Mouse (Mus musculus) macrophage (primary cell): ENCODE results near the gene Rbbp4. TPM values are rescaled to one million over a fixed set of nuclear protein-coding genes. Genes with fewer than 3 reads are reported as not detected.

Source experiments
- H3K27ac ChIP-seq: fragments of 350-480 bp; formaldehyde crosslinking; 2 replicates; pipeline ENCODE4 v1.9.0; 2021
- H3K36me3 ChIP-seq: fragments of 350-480 bp; formaldehyde crosslinking; 2 replicates; pipeline ENCODE4 v1.9.0; 2021; ENCODE audit errors: inconsistent target
- H3K4me3 ChIP-seq: fragments of 350-480 bp; formaldehyde crosslinking; 2 replicates; pipeline ENCODE4 v1.9.0; 2021; ENCODE audit errors: inconsistent target
- H3K79me2 ChIP-seq: fragments of 350-480 bp; formaldehyde crosslinking; 2 replicates; pipeline ENCODE4 v1.9.0; 2021; ENCODE audit errors: inconsistent target
- WGBS: methylation state at CpG from one replicate; pipeline ENCODE4 v1.1.7; 2026; ENCODE audit warnings: inconsistent platforms; ENCODE audit not compliant: missing documents; 5-methylcytosine and 5-hydroxymethylcytosine counted together
- polyA plus RNA-seq: library from polyadenylated mRNA; stranded (reverse); fragments of 250-400 nt; gene quantifications from 3 replicates; pipeline ENCODE4 v1.2.4, GENCODE M21; 2018; ENCODE audit warnings: inconsistent platforms

Gene Rbbp4
- polyA plus RNA-seq, 1 experiment from 2014 or later, result 32.9 TPM

DNA sequence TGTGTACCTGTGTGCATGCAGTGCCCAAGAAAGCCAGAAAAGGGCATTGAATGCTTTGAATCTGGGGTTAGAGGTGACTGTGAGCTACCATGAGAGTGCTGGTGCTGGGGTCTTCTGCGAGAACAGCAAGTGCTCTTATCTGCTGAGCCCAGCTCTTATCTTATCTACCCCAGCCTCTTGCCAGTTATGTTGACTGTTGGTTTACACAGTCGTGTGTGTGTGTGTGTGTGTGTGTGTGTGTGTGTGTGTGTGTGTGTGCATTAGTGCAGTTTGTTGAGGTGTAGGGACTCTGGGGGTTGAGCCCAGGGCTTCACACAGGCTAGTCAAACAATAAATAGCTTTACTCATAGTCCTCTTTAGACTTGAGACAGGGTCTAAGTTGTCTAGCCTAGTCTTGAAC, 40.0 kb downstream of the Rbbp4 start:
- Histone ChIP-seq H3K27ac (no peak overlapping the region), H3K4me3 (no peak overlapping the region), H3K36me3 (no peaks in the 10 kb centered on the region), H3K79me2 (no peaks in the 10 kb centered on the region)
- WGBS, result 50% methylated on average over 1 of the region's 2 CpGs

DNA sequence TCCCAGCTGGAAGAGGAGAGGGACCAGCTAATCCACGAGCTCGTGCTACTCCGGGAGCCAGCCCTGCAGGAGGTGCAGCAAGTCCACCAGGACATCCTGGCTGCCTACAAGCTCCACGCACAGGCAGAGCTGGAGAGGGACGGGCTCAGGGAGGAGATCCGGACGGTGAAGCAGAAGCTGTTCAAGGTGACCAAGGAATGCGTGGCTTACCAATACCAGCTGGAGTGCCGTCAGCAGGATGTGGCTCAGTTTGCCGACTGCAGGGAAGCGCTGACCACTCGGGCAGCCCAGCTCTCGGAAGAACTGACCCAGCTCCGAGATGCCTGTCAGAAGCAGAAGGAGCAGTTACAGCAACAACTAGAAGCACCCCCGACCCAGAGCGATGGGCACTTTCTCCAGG, 41.5 kb downstream of the Rbbp4 start:
- Histone ChIP-seq H3K36me3 (no peaks in the 10 kb centered on the region), H3K79me2 (no peaks in the 10 kb centered on the region), H3K27ac (no peak overlapping the region), H3K4me3 (no peak overlapping the region)
- 85% methylated on average over 16 of the region's 16 CpGs for WGBS

DNA sequence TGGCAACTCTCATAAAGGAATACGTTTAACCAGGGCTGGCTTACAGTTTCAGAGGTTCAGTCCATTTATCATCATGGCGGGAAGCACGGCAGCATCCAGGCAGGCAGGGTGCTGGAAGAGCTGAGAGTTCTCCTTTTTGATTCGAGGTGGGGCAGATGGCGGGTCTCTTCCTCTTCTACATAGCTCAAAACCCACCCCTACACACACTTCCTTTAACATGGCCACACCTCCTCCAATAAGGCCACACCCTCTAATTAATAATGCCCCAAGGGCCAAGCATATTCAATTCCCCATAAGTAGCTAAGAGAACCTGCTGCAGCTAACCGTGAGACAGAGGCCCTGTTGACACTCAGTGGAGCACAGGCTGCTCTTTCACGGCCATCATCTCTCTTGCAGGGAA, 42.3 kb downstream of the Rbbp4 start:
- H3K4me3 ChIP-seq, result no peak overlapping the region
- H3K36me3 ChIP-seq, result no peaks in the 10 kb centered on the region
- H3K79me2 ChIP-seq, result no peaks in the 10 kb centered on the region
- 74% methylated on average over 7 of the region's 7 CpGs for WGBS
- no peak overlapping the region for H3K27ac ChIP-seq

DNA sequence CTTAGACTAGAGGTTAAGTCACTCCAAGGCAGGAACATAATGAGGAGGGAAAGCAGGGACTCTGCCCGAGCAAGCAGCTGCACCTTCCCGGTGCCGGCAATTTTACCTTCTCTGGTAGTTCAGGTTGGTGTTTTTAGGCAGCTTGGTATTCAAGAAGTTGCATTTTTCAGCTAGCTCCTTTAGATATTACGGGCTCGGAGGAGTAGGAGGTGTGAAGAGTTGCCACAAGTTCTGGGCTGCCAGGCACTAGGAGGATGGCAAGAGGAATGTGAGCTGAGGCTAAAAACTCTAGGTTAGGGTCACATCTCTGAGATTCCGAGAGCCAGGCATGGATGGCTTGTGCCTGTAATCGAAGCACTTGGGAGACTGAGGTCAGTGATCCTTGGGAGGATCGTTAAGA, 45.5 kb downstream of the Rbbp4 start:
- WGBS, result 96% methylated on average over 8 of the region's 8 CpGs
- Histone ChIP-seq H3K36me3 (no peaks in the 10 kb centered on the region), H3K27ac (no peak overlapping the region), H3K79me2 (no peaks in the 10 kb centered on the region), H3K4me3 (no peak overlapping the region)

DNA sequence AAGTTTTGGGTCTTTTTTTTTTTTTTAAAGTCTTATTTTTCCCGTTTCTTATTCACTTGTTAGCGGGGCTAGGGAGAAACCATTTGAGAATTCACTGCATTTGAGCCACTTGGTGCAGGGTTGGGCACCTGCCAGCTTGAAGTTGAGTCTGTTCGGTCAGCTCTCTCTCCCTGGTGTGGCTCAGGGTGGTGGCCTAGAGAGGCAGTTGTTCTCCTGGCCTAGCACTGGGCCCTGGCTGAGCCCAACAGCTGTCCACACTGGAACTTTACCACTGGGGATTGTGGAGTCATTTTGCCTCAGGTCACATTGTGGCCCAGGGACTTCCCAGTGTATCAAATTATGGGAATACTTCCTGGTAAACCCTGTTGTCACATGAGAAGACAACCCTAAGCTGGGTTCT, 47.1 kb downstream of the Rbbp4 start:
- H3K36me3 ChIP-seq, result no peaks in the 10 kb centered on the region
- H3K4me3 ChIP-seq, result no peak overlapping the region
- no peak overlapping the region for H3K27ac ChIP-seq
- WGBS, result 80% methylated on average over 3 of the region's 3 CpGs
- no peaks in the 10 kb centered on the region for H3K79me2 ChIP-seq

DNA sequence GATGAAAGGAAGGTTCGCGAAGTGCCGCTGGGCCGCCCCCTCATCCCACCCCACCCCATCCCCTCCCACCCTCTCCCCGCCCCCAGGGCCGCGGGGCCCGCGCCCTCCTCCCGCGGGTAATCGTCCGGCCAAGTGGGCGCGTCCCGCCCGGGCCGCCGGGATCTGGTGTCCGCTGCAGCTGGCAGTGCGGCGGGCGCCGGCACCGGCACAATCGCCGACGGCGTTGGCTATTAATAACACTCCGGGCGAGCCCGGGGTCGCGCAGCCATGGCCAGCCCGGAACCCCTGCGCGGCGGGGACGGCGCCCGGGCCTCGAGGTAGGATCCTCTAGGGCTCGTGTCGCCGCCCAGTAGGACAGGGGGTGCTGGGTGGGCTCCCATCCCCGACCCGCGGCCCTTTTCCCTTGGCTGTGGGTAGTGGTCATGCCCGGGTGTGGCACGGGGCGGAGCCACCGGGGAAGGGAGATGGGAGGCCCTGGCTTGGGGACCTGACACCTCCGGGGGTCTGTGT, 47.6 kb downstream of the Rbbp4 start, which contains the start of gene Sync:
Sync (plus strand) TSS at position 146 of the 510 bp plus-strand sequence.
- 5% methylated on average over 37 of the region's 53 CpGs for WGBS
- no peaks in the 10 kb centered on the region for H3K36me3 ChIP-seq
- no peaks in the 10 kb centered on the region for H3K79me2 ChIP-seq
- H3K27ac ChIP-seq, result no peak within 1 kb of the TSS
- no peak within 1 kb of the TSS for H3K4me3 ChIP-seq

DNA sequence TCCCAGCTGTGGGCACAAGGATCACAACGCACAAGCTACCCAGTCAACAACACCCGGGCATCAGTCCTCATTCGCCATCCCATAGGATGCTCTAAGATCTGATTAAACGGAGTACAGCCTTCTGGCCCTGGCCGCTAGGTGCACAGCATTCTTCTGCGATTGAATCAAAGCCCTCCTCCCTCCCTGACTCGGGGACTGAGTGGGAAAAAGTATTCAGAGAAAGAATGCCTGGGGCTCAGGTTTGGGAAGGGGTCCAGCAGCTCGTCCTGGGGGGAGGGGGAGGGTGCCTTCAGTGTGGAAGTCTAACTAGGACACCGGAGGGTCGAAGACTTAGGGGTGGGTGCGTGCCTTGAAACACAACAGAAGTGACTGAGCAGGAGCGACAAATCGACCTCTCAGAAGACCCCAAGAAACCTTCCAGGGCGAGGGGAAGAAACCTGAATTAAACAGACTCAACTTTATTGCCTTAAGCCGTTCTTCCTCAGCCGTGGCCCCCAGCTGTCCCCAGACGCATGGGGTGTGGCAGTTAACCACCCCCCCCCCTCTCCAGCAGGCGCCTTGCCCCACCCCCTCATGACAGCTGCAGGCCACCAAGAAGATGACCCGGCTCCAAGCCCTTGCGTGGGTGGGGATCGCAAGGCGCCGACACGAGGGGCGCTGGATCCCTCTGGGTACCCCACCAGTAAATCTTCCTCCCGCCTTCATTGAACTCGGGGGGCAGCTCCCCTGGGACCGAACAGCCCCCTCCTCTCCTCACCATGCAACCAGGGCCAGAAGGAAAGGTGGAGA, 48.3 kb downstream of the Rbbp4 start:
- H3K27ac ChIP-seq, result no peak overlapping the region
- H3K36me3 ChIP-seq, result no peaks in the 10 kb centered on the region
- no peak overlapping the region for H3K4me3 ChIP-seq
- no peaks in the 10 kb centered on the region for H3K79me2 ChIP-seq
- 8% methylated on average over 25 of the region's 28 CpGs for WGBS

DNA sequence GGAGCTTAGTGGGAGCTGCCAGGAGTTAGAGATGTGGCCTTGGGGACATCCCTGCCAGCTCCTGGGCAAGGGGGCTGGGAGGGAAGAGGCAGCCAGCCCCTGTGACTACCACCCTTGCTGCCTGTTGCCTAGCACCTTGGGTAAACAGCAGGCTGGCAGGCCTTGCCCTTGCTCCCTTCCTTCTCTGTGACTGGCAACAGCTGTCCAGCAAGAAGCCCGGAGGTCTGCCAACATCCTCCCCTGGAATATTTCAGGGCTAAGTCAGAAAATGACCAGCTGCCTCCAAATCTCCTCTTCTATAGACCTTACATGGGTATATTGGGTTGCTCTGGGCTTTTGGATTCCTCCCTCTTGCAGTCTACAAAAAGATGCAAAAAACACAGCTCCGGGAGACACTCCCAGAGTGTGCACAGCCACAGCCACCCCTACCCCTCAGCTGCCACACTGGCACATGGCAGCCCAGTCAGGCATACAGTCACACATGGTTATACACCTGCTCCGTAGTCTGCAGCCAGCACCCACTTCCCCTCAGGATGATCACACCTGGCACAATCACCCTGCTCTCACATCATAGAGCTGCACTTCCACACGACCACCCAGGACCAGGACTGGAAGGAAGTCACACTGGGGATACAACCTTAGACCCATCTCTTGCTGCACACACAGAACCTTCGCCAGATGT, 49.0 kb downstream of the Rbbp4 start:
- Histone ChIP-seq H3K79me2 (no peaks in the 10 kb centered on the region), H3K4me3 (no peak overlapping the region), H3K27ac (no peak overlapping the region), H3K36me3 (no peaks in the 10 kb centered on the region)
- 54% methylated on average over 5 of the region's 5 CpGs for WGBS

DNA sequence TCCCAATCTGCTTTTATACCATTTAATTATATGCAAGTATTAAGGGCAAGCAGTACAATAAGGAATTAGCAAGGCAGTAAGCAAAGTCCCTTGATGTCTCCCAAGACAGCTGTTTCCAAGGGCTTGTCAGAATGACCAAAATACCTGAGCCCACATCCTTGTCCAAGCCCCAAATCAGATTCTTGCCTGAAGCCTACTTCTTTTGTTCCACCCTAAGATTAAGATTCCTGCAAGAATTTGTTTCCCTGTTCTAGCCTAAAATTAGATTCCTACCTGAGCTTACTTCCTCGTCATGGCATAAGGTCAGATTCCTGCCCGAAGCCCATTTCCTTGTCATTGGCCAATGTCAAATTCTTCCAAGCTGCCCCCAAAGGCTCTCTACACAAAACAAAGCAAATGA, 50.5 kb downstream of the Rbbp4 start:
- Histone ChIP-seq H3K27ac (no peak overlapping the region), H3K36me3 (no peaks in the 10 kb centered on the region), H3K79me2 (no peaks in the 10 kb centered on the region), H3K4me3 (no peak overlapping the region)
- 88% methylated on average over 2 of the region's 2 CpGs for WGBS

DNA sequence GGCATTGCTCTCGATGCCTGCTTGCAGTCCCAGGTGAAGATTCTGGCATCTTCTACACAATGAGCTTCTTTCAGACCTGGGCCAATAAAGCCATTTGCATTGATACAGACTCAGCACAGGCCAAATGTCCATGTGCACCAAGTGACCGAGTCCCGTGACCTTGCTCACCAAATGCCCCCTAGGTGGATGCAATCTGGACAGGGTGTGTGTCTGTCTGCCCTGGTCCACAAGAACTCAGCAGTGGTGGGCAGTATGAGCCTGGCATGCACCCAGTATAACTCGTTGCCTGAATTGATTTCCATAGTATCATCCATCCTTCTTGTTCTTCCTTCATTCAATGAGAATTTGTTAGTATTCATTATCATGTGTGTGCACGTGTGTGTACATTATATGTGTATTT, 51.9 kb downstream of the Rbbp4 start:
- 90% methylated on average over 5 of the region's 5 CpGs for WGBS
- Histone ChIP-seq H3K36me3 (no peaks in the 10 kb centered on the region), H3K4me3 (no peak overlapping the region), H3K79me2 (no peaks in the 10 kb centered on the region), H3K27ac (no peak overlapping the region)

DNA sequence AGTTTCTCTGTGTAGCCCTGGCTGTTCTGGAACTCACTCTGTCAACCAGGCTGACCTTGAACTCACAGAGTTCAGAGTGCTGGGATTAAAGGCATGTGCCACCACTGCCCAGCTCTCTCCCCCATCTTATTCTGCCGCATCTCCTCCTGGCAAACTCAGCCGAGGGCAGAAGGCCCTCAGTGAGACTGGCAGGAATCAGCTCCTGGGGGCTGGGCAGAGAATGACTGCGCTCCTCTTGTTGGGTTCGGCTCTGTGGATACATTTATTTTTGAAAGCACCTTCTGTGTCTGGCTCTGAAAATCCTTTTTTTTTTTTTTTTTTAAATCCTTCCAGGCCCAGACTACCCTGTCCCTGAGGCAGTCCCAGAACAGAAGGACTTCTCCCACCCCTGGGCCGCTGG, 52.4 kb downstream of the Rbbp4 start:
- 98% methylated on average over 5 of the region's 5 CpGs for WGBS
- Histone ChIP-seq H3K4me3 (no peak overlapping the region), H3K27ac (no peak overlapping the region), H3K79me2 (no peaks in the 10 kb centered on the region), H3K36me3 (no peaks in the 10 kb centered on the region)

DNA sequence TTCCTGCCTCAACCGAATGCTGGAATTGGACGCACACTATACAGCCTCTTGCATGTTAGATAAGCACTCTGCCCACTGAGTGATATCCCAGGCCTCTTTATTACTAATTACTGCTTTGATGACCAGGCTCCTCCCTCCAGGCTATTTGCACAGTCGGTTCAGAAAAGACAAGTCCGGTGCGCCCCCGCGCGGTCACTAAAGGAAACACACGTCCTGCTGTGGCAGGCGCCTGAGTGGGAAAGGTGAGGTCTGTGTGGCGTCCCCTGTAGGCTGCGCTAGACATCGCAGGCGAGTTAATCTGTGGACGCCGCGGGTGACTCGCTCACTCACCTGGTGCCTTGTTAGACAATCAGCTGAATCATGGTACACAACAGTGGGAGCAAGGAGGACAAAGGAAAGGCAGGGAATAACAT, 58.7 kb downstream of the Rbbp4 start:
- WGBS, result under 1% methylated on average over 18 of the region's 18 CpGs
- no peak overlapping the region for H3K4me3 ChIP-seq
- no peaks in the 10 kb centered on the region for H3K36me3 ChIP-seq
- H3K27ac ChIP-seq, result no peak overlapping the region
- H3K79me2 ChIP-seq, result no peaks in the 10 kb centered on the region

DNA sequence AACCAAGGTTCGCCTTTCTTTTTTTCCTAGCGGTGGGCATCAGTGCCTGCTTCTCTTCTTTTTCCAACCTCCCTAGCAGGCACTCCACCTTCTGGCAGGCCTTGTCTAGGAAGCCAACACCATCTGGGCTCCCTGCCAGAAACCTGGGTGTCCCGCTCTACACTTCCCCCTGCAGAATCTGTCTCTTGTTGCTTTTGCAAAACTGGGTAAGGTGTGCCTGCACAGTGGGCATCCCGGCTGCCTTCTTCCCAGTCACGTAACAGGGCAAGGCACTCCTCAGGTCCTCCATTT, 62.5 kb downstream of the Rbbp4 start:
- WGBS, result 43% methylated on average over 5 of the region's 5 CpGs
- no peaks in the 10 kb centered on the region for H3K79me2 ChIP-seq
- H3K27ac ChIP-seq, result no peak overlapping the region
- H3K36me3 ChIP-seq, result no peaks in the 10 kb centered on the region
- H3K4me3 ChIP-seq, result no peak overlapping the region

DNA sequence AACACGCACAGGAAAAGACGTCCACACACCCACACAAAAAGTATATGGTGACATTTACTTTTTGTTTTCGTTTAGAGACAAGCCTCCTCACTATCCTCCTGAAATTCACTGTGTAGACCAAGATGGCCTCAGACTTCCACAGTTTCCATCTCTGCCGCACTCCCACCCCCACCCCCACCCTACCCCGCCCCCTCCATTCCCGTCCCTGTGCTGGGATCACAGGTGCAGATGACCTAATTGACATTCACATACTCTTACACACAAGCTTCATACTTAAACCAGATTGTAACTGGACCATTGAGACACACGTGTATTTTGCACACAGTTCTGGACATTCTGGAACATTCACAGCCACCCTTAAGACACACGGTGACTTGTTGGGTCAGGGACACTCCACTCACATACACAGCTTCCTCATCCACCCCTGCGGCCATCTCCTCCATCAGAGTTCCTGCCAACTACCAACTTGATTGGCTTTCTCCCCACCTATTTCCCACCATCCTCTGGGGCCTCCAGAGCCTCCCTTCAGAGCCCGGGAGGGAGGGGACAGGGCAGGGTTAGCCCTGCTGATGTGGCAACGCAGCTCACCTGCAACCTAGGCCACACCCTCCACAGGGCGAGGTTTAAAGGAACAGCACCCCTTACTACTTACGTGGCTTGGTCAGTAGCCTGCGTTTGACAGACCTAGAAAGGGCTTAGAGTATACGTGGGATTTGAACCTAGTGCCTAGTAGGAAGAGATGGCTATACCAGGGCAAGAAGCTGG, 63.0 kb downstream of the Rbbp4 start:
- H3K4me3 ChIP-seq, result no peak overlapping the region
- no peaks in the 10 kb centered on the region for H3K79me2 ChIP-seq
- WGBS, result 30% methylated on average over 9 of the region's 15 CpGs

DNA sequence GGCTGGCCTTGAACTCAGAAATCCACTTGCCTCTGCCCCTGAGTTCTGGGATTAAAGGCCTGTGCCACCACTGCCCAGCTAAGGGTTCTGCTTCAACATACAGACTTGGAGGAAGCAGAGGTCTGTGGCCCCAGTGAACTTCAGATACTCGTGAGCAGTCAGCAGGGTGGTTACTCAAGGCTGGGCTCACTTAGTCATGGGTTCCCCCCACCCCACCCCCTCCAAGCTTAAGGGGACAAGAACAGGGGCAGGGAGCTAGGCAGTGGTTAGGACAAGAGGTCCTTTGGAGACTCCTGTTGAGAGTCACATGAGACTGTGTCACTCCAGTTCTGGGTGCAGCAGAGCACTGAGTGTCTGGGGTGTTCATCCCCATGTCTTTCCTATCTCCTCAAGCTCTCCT, 66.5 kb downstream of the Rbbp4 start:
- H3K79me2 ChIP-seq, result no peaks in the 10 kb centered on the region
- no peak overlapping the region for H3K4me3 ChIP-seq
- H3K27ac ChIP-seq, result peak overlapping the region; percentile 95
- no peaks in the 10 kb centered on the region for H3K36me3 ChIP-seq
- WGBS, result 0% methylated on average over 1 of the region's 1 CpGs

More for the DNA sequence above, 63.0 kb downstream of the Rbbp4 start:
- H3K27ac ChIP-seq, result no peak overlapping the region
- H3K36me3 ChIP-seq, result no peaks in the 10 kb centered on the region
